Mouse (Mus musculus) retina, postnatal 7 days (tissue): ENCODE data around the gene Ppp2r3a.

ENCODE experiments used
- DNase-seq: peaks from one replicate; pipeline ENCODE4 v3.0.0-alpha.2; 2012; ENCODE audit warnings: low read depth, low spot score

Ppp2r3a gene

DNA sequence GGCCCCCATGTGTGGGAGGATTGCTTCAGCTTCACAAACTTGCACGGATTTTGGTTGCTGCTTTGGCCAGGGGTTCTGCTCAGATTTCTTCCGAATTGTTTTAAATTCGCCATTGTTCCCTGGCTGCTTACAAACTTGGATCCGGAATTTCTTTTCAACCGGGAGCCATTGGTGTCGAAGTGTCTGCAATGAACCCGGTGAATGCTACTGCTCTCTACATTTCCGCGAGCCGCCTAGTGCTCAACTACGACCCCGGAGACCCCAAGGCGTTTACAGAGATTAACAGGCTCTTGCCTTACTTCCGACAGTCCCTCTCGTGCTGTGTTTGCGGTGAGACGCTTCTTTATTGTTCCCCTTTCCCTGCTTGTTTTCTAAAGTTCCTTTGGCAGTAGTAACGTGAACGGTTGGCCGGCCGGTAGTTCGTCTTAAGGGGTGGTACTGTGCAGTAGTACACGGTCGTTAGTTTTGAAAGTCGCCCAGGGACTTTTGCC, 176.5 kb downstream of the Ppp2r3a start:
- DNase-seq: peak; percentile 17

DNA sequence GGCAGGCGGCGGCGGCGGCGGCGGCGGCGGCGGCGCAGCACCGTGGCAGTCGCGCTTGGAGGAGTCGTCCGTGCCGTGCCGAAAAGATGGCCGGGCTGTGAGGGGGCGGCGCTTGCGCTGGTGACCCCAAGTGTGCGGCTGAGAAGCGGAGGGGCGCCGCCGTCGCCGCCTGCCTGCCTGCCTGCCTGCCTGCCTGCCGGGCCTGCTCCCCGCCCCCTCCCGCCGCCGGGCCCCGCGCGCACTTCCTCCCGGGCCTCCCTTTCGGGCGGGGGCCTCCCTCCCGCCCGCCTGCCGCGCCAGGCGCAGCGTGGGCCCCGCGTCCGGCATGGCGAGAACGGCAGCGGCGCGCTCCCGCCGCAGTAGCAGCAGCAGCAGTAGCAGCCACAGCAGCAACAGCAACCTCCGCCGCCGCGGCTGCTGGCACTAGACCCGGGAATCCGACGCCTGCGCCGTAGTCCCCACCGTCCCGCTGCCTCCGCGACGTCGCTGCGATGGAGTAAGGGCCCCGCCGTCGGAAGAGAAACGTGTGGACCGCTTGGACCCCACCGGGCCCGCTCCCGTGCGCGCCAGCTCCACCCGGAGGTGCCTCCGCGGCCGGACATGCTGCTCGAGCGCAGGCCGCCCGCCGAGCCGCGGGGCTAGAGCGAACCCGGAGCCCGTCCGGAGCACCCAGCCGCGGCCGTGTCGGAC, 177.1 kb downstream of the Ppp2r3a start:
- DNase-seq: peak; percentile 61

GRCm38 (mm10) chr9:101073987-101074331, 177.6 kb downstream of the Ppp2r3a start, which contains the start of gene Msl2:
TSS of gene Msl2 (plus strand) at chr9:101074101.
- no peak for DNase-seq

- peak; percentile 98 for DNase-seq
Observed at GRCm38 (mm10) chr9:101073041-101073986, 178.3 kb downstream of the Ppp2r3a start.

DNA sequence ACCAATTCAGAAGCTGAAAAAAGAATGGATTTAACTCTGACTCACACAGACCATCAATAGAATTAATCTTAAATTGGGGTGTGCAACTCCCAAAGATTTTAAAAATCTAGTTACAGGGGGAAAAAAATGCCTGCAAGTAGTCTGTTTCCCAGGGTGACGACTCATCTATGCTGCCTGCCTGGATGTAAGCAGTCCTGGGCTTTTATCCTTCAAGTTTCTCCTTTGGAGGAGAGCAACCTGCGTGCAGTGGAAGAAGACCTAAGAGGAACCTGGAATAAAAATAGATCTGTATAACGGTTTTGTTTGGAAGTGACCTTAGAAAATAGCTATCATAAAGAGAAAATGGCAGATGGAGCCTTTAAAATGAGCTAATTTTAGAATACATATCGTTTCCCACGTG, 179.1 kb downstream of the Ppp2r3a start:
- no peak for DNase-seq

GRCm38 (mm10) chr9:101069781-101070180, 181.8 kb downstream of the Ppp2r3a start:
- DNase-seq: no peak

GRCm38 (mm10) chr9:101065076-101065602, 186.5 kb downstream of the Ppp2r3a start:
- DNase-seq: no peak

DNA sequence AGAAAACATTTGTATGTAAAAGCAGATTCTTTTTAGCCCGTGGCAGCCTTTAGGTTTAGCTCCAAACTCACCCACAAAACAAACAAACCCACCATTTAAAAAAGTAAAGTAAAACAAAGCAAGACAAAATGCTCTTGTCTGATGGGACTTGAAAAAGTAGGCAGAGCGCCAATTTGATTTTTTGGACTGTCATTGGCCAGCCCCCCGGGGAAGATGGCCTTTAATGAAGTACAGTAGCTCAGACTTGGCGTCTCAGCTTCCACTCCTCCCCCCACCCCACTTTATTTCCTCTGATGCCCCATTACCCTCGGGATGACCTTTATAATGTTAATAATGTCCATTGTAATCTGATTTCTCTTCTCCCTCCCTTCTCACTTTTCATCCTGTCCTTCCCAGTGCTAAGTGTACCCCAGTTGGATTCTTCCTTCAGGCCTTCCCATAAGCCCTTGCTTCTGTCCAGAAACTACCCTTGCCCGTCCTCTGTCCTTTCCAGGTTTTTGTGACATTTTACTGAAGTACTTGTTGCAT, 189.3 kb downstream of the Ppp2r3a start:
- no peak for DNase-seq

- DNase-seq: no peak
Observed at GRCm38 (mm10) chr9:101061035-101061434, 190.6 kb downstream of the Ppp2r3a start.

DNA sequence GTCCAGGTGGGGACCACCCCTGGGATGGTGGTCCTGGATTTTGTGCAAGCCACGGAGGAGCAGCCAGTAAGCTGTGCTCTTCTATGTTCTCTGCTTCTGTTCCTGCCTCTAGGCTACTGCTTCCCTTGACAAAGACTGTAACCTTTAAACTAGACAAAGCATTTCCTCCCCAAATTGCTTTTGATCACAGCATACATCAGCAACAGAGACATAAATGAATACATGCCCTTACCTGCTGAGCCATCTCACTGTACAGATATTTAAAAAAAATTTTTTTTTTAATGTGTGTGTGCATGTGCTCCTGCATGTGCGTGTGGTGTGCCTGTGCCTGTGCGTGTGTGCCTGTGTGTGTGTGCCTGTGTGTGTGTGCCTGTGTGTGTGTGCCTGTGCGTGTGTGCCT, 194.4 kb downstream of the Ppp2r3a start:
- no peak for DNase-seq
